Mouse (Mus musculus): Measurements from ENCODE around the gene Tmem86b.

GRCm38 (mm10) chr7:4611921-4612341 is 19.3 kb downstream of the Tmem86b start:
- TF ChIP-seq CTCF (IDR thresholded peaks at IDR 0.05; ENCODE audit: low read depth, low read length): no peak
- TF ChIP-seq POLR2A (IDR thresholded peaks at IDR 0.05; ENCODE audit: extremely low read depth, insufficient read depth, low read length): no peak
